Mouse (Mus musculus) small intestine, adult 10 weeks (tissue): ENCODE data around the gene Platr25. TPM values are rescaled to one million over a fixed set of nuclear protein-coding genes. Genes with fewer than 3 reads are reported as not detected.

Experiments
- polyA plus RNA-seq: library from polyadenylated mRNA; stranded (reverse); fragments of 350-450 nt; fragmentation: Illumina TruSeq; extraction: RNeasy Lipid Tissue Mini Kit (QIAGEN cat#74804); gene quantifications from one replicate; pipeline ENCODE4 v1.2.3, GENCODE M21; 2014; ENCODE audit warnings: low replicate concordance

The Platr25 gene
- 32.2 TPM for polyA plus RNA-seq

GRCm38 (mm10) chr13:62760432-62761415 lies at the start of gene Platr25:
Gene Platr25, minus strand, starts transcription at chr13:62760709.

DNA sequence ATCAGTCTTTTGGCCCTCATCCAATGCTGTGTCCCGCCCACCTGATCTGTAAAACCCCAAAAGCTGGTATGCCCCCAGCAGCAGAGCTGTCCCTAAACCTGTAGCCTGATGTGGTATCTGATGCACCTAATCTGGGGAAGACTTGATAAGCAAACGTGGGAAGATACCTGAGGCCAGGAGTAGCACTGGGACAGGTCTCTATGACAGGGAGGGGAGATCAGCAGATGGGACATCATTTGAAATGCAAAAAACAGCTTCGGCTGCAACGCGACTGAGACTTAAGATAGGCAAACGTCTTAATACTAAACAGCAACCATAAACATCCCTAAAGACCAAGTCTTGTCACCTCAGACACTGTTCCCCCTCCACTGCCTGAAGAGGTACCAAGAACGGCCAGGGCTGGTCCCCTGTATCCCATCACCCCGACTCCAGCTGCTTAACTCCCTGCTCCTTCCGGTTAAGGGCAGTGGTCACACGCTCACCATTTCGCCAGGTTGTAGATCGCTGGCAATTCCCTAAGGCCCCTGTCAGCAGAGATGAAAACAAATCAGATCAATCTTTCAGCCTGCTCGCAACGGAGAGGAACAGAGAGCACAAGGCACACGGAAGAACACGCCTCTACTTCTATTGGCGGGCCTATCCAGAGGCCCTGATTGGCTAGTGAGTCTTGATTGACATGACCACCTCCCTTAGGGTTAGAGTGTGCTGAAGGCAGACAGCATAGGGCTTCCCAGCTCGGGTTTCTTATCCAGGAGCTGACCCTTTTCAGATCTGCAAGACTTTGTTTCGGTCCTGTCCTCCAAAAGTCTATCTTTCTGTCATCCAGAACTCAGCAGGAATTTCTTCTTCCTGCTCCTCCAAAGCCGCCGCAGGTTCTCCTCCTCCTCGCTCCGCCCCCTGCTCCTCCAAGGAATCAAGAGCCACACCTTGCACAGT lies 25.0 kb upstream of the Platr25 start, which contains the start of gene Gm5141:
Gene Gm5141 (minus strand): TSS at position 610 of the 936 bp plus-strand sequence.

GRCm38 (mm10) chr13:62623577-62624276 lies 136.8 kb downstream of the Platr25 start, which contains the start of gene 6720489N17Rik:
Gene 6720489N17Rik, minus strand, starts transcription at chr13:62624182.

Other genes with a start within 250 kb of the Platr25 start
- 19.4 TPM for gene Zfp935, start 202.2 kb downstream of the Platr25 start, polyA plus RNA-seq
- 31.4 TPM for gene Zfp934, start 189.5 kb downstream of the Platr25 start, polyA plus RNA-seq
- gene 6720489N17Rik, start 136.5 kb downstream of the Platr25 start, polyA plus RNA-seq: 11.5 TPM
- gene Gm5141, start 25.1 kb upstream of the Platr25 start, polyA plus RNA-seq: 10.4 TPM
- 115 TPM for gene Fbp2, start 97.7 kb upstream of the Platr25 start, polyA plus RNA-seq
- 59.9 TPM for gene Fbp1, start 127.6 kb upstream of the Platr25 start, polyA plus RNA-seq
- 24.2 TPM for gene 2010111I01Rik, start 204.2 kb upstream of the Platr25 start, polyA plus RNA-seq